Mouse (Mus musculus) heart, postnatal 0 days (tissue): ENCODE data around the gene Irf2.

Source experiments
- CTCF ChIP-seq: IDR thresholded peaks from 2 replicates; pipeline ENCODE4 v1.5.1; 2016; ENCODE audit warnings: antibody characterized with exemption, control low read depth, low read depth
- EP300 ChIP-seq: IDR thresholded peaks from 2 replicates; pipeline ENCODE4 v1.6.1; 2016; ENCODE audit warnings: antibody characterized with exemption, low read depth

DNA sequence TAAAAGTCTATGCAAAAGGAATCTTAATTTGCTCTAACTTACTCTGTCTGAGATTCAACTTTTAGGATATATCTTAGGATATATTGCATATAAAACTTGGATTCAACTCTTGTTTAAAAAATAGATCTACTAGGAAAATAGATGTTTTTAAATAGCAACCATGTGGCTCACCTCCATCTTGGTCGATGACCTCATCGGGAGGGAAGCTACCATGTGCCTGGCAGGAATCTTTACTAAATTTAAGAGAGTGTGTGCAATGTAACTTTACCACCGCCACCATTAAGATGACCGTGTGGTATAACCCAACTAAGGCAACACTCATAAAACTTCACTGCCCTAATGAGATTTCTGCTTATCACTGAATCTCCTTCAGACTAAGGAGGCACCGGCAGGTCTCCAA is 14.8 kb downstream of the Irf2 start:
- no peak for TF ChIP-seq CTCF
- no peak for TF ChIP-seq EP300
